Comparison of ENCODE assay signal across 9 mouse cellular contexts in genomic region chrX:105921421-105921820, GRCm38 (mm10). TPM values are rescaled to one million over a fixed set of nuclear protein-coding genes. Genes with fewer than 3 reads are reported as not detected.
DNase-seq lines count a peak whose midpoint lies in the region; ATAC-seq and TF ChIP-seq lines count a peak whose summit lies in the region.
"Had no signal": no experiment of that assay in that cellular context is flagged by ENCODE, and none has a peak within 500 bp of the region (broad histone marks: within the 10 kb centered on the region; RNA-seq: fewer than 3 reads in every experiment).

No protein-coding gene starts in this region.

- H3K27me3 ChIP-seq in cerebellum, adult 2 months (ENCODE audit: control insufficient read depth, insufficient read depth, low read length): no peaks in the 10 kb centered on the region
- H3K27me3 ChIP-seq: embryonic facial prominence, embryonic 15.5 days had no signal

- no peak overlapping the region for H3K4me3 ChIP-seq in cerebellum, adult 2 months (replicated peaks; ENCODE audit: insufficient read depth, low read depth, low read length)
- H3K4me3 ChIP-seq in bone marrow, adult 2 months (replicated peaks; ENCODE audit: control insufficient read depth, low read depth, low read length): no peak overlapping the region
- H3K4me3 ChIP-seq: embryonic facial prominence, embryonic 15.5 days had no signal

- peak; percentile 41; the same call in 1 of the 2 replicates for ATAC-seq in neutrophil, adult 5-6 weeks (ENCODE audit: extremely low read depth, insufficient number of reproducible peaks, low FRiP score, poor library complexity, severe bottlenecking)

- peak; percentile 14; the same call in 1 of the 2 replicates for TF ChIP-seq CTCF in cerebellum, adult 2 months (IDR thresholded peaks at IDR 0.05; ENCODE audit: borderline replicate concordance, insufficient read depth, low read depth, low read length)
- peak; percentile 20; the same call in 1 of the 2 replicates for TF ChIP-seq CTCF in bone marrow, adult 2 months (IDR thresholded peaks at IDR 0.05; ENCODE audit: control insufficient read depth, insufficient read depth, low read length)

- WGBS in cerebellum, adult 2 months: 64% methylated on average over 2 of the region's 2 CpGs
- WGBS in bone marrow, adult 2 months: 67% methylated on average over 2 of the region's 2 CpGs

- H3K27ac ChIP-seq in cerebellum, adult 2 months (ENCODE audit: insufficient read depth, low read length): no peak overlapping the region
- no peak overlapping the region for H3K27ac ChIP-seq in bone marrow, adult 2 months (ENCODE audit: control insufficient read depth, insufficient read depth, low read depth, low read length, poor library complexity)
- H3K27ac ChIP-seq: embryonic facial prominence, embryonic 15.5 days had no signal

- intact Hi-C loops in left cerebral cortex, postnatal 14 days (cut with DNase I): no loop called here
- intact Hi-C loops in left cerebral cortex, postnatal 25 days (cut with DNase I): loop anchor here (10.0 kb wide), 1 partner anchor 263 kb away; the partner anchor contains the start of gene Pgk1

- peaks cover 4% of the 10 kb centered on the region for H3K4me1 ChIP-seq in cerebellum, adult 2 months (ENCODE audit: control insufficient read depth, insufficient read depth, low read length)
- no peaks in the 10 kb centered on the region; the same call in 1 of the 2 replicates for H3K4me1 ChIP-seq in bone marrow, adult 2 months (ENCODE audit: control insufficient read depth, insufficient read depth, low read length)

- DNase-seq in cerebellum, adult 2 months: no peak
- DNase-seq in cerebellum, adult 11 months: no peak
- peak; percentile 12 to 17 for DNase-seq in left cerebral cortex, postnatal 14 days (ENCODE audit: low spot score in 2 of 2)
- DNase-seq in left cerebral cortex, postnatal 25 days (ENCODE audit: low spot score in 2 of 2): no peak
- no peak for DNase-seq in gastrocnemius, postnatal 10 days
- no peak for DNase-seq in layer of hippocampus, postnatal 36 days

- TF ChIP-seq POLR2A in cerebellum, adult 2 months (IDR thresholded peaks at IDR 0.05; ENCODE audit: borderline replicate concordance, insufficient read depth, low read length): no peak
- no peak for TF ChIP-seq POLR2A in bone marrow, adult 2 months (IDR thresholded peaks at IDR 0.05; ENCODE audit: borderline replicate concordance, control insufficient read depth, low read depth, low read length)

RNA-seq across cellular contexts. Expression of gene Atrx, which starts 7.8 kb away (rescaled TPM):
- polyA plus RNA-seq in cerebellum, adult 2 months (2012; rRNA removed): 63.6 and 70.3 TPM in 2 replicates
- 100 to 1,000 TPM; 190 to 194 TPM for total RNA-seq in left cerebral cortex, postnatal 14 days (2021)
- 100 to 1,000 TPM; 165 to 174 TPM for total RNA-seq in left cerebral cortex, postnatal 25 days (2021)
- 89.3 and 160 TPM in 2 replicates for polyA plus RNA-seq in bone marrow, adult 2 months (2011; ENCODE audit: insufficient read depth, insufficient read length, low replicate concordance, missing spikeins)
- total RNA-seq in neutrophil, adult 5-6 weeks (2017): 413 and 516 TPM in 2 replicates
- total RNA-seq in gastrocnemius, postnatal 10 days (2021): 10 to 100 TPM; 52.1 to 72.6 TPM
- 100 to 1,000 TPM; 175 to 193 TPM for total RNA-seq in layer of hippocampus, postnatal 36 days (2021)

Comparison
In these comparisons a context has a peak if more than half of its experiments do, and no peak if none do; other contexts are left out.
1. DNase-seq: peak in left cerebral cortex, postnatal 14 days (2 of 2); none in cerebellum, adult 2 months (0 of 2), cerebellum, adult 11 months (single experiment), left cerebral cortex, postnatal 25 days (0 of 2), gastrocnemius, postnatal 10 days (single experiment) and layer of hippocampus, postnatal 36 days (0 of 2).